Mouse (Mus musculus) hindbrain, embryonic 12.5 days (tissue): ENCODE data around the gene Fgfbp3. TPM values are rescaled to one million over a fixed set of nuclear protein-coding genes. Genes with fewer than 3 reads are reported as not detected.
"Not testable (repeated sequence)": the region's sequence is repeated elsewhere in the genome, so short reads cannot be mapped to it uniquely, and the experiment has no call there.

Experiments
- ATAC-seq: fragments of 200-750 bp; cut with Nextera tagmentation; 2 replicates; pipeline ENCODE4 v1.8.0; 2017; ENCODE audit warnings: moderate TSS enrichment; ENCODE audit not compliant: low FRiP score
- H3K27ac ChIP-seq: fragments of 300-500 bp; sonication (generic); 2 replicates; pipeline ENCODE4 v1.5.1; 2016; ENCODE audit warnings: mild to moderate bottlenecking
- H3K27me3 ChIP-seq: fragments of 300-500 bp; sonication (generic); 2 replicates; pipeline ENCODE4 v1.6.1; 2016; ENCODE audit warnings: mild to moderate bottlenecking
- H3K36me3 ChIP-seq: fragments of 300-500 bp; sonication (generic); 2 replicates; pipeline ENCODE4 v1.6.1; 2016; ENCODE audit warnings: mild to moderate bottlenecking
- H3K4me1 ChIP-seq: fragments of 300-500 bp; sonication (generic); 2 replicates; pipeline ENCODE4 v1.6.1; 2016
- H3K4me2 ChIP-seq: fragments of 300-500 bp; sonication (generic); replicated peaks from 2 replicates; pipeline ENCODE4 v1.6.1; 2016; ENCODE audit warnings: mild to moderate bottlenecking
- H3K4me3 ChIP-seq: fragments of 300-500 bp; sonication (generic); 2 replicates; pipeline ENCODE4 v1.5.1; 2016; ENCODE audit warnings: mild to moderate bottlenecking
- H3K9ac ChIP-seq: fragments of 300-500 bp; sonication (generic); 2 replicates; pipeline ENCODE4 v1.6.1; 2016; ENCODE audit warnings: mild to moderate bottlenecking, moderate library complexity
- H3K9me3 ChIP-seq: fragments of 300-500 bp; sonication (generic); replicated peaks from 2 replicates; pipeline ENCODE4 v1.6.1; 2016; ENCODE audit warnings: mild to moderate bottlenecking
- WGBS: fragments of 180-500 bp; shearing (Covaris S2); methylation state at CpG from one replicate; pipeline ENCODE4 v1.1.7; 2016; 5-methylcytosine and 5-hydroxymethylcytosine counted together
- polyA plus RNA-seq: library from polyadenylated mRNA; unstranded; fragments of >200 nt; fragmentation: Nextera tagmentation; extraction: Ambion mirVana; gene quantifications from 2 replicates; pipeline ENCODE4 v1.2.1, GENCODE M21; 2016

Gene Fgfbp3
- 42.7 and 49.9 TPM in 2 replicates for polyA plus RNA-seq

DNA sequence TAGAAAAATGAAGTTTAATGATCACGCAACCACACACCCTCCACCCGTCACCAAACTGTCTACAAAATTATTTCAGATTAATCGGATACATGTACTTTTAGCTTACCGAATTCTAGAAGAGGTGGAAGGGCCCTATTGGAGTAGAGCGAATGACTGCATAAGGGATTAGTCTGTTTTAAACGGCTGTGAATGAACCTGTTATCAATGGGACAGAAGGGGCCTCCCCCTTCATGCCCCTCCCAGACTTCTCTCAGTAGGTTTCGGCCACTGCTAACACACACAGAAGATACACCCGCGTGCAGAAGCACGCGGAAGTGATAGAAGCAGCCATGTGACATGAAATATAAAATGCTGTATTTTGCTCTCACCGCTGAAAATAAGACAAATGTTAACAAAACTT, at the start of gene Fgfbp3:
Gene Fgfbp3 (minus strand): TSS at position 150 of the 400 bp plus-strand sequence.
- peak; percentile 41 for ATAC-seq
- H3K36me3 ChIP-seq: no peaks in the 10 kb centered on the region
- WGBS: 8% methylated on average over 12 of the region's 12 CpGs
- H3K9ac ChIP-seq: peak within 1 kb of the TSS; percentile 88
- H3K27ac ChIP-seq: peak within 1 kb of the TSS; percentile 93
- peak within 1 kb of the TSS; percentile 91 for H3K4me3 ChIP-seq
- H3K4me1 ChIP-seq: peaks cover 8% of the 10 kb centered on the region
- H3K4me2 ChIP-seq: peak within 1 kb of the TSS; percentile 81
- H3K27me3 ChIP-seq: 0 out of 2 replicates have a peak, but pooled peaks cover 2% of the 10 kb centered on the region
- no peaks in the 10 kb centered on the region for H3K9me3 ChIP-seq

DNA sequence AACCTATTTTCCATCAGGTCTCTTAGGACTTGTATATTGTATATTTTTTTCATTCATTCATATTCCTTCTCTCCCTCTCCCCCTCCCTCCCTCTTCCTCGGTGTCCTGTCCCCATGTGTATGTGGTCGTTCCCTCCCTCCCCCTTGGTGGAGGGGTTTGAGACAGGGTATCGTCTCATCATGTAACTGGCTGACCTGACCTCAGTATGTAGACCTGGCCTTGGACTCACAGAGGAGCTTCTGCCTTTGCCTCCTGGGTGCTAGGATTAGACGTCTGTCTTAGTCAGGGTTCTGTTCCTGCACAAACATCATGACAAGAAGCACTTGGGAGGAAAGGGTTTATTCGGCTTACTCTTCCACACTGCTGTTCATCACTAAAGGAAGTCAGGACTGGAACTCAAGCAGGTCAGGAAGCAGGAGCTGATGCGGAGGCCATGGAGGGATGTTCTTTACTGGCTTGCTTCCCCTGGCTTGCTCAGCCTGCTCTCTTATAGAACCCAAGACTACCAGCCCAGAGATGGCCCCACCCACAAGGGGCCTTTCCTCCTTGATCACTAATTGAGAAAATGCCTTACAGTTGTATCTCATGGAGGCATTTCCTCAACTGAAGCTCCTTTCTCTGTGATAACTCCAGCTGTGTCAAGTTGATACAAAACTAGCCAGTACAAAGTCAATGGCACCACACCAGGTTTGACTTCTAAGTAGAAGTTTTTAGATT, 43.3 kb upstream of the Fgfbp3 start:
- not testable (repeated sequence) for H3K27me3 ChIP-seq, H3K4me2 ChIP-seq, H3K4me1 ChIP-seq, H3K27ac ChIP-seq, H3K9ac ChIP-seq, ATAC-seq, H3K9me3 ChIP-seq, H3K4me3 ChIP-seq
- peaks cover 45% of the 10 kb centered on the region for H3K36me3 ChIP-seq
- 90% methylated on average over 6 of the region's 6 CpGs for WGBS

DNA sequence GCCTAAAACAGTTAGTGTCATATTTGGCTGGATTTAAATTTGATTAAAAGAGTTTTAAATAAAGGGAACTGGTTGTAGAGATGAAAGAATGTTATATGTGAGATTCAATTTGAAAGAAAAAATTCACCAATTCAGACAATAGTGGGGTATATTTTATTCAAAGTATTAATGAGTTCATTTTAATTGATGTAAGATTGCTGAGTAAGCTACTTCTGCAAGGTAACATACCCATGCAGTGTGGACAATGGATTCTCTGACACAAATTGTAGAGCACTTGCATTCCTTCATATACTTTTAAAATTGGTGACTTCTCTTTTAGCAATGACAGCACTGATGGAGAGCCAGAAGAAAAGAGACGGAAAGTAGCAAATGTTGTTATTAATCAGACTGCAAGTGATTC, 41.9 kb upstream of the Fgfbp3 start:
- Histone ChIP-seq H3K9ac (no peak overlapping the region), H3K27me3 (no peaks in the 10 kb centered on the region), H3K4me1 (no peaks in the 10 kb centered on the region), H3K9me3 (no peaks in the 10 kb centered on the region), H3K27ac (no peak overlapping the region), H3K4me3 (no peak overlapping the region), H3K4me2 (no peak overlapping the region), H3K36me3 (peaks cover 47% of the 10 kb centered on the region)
- 100% methylated on average over 1 of the region's 1 CpGs for WGBS
- no peak for ATAC-seq

DNA sequence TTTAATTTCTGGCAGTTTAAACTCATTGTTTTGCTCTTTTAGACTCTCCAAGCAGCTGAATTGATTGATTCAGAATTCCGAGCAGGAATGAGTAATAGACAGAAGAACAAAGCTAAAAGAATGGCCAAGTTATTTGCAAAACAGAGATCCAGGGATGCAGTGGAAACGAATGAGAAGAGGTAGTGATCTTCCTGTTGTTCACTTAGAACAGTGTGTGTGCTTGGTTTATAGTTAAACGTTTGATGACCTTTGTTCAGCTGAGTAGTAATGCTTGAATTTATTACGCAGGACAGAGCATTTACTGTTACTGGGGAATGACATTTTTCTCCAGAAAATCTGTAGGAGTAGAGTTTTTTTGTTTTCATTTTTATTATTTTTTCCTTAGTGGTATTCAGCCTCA, 38.9 kb upstream of the Fgfbp3 start:
- Histone ChIP-seq H3K27ac (no peak overlapping the region), H3K9me3 (no peaks in the 10 kb centered on the region), H3K36me3 (peaks cover 31% of the 10 kb centered on the region), H3K4me2 (no peak overlapping the region), H3K4me1 (no peaks in the 10 kb centered on the region), H3K9ac (no peak overlapping the region), H3K4me3 (no peak overlapping the region), H3K27me3 (no peaks in the 10 kb centered on the region)
- ATAC-seq: no peak
- WGBS: 82% methylated on average over 4 of the region's 4 CpGs

DNA sequence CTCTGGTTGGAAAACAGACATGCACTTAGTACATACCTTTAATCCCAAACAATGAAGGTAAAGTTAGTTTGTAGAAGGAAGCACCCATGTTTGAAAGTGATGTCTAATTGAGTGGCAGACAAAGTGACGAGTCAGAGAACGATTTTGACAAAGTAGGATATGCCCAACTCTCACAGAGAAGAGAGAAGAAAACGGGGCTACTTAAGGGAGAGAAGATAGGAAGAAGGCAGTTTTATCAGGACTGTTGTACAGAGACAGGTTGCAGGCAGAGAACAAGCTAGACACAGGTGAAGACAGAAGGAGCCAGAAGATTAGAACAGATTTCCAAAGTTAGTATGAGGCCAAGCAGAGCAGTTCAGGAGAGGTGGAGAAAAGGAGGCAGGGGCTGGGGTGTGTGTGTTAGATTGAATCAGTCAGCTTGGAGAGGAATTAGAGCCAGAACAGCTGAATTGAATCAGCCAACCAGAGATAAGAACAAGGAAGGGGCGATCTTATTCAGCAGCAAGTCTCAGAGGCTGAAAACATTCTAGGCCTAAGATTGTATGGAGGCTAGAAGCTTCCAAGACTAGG, 34.3 kb upstream of the Fgfbp3 start:
- Histone ChIP-seq H3K4me2 (no peak overlapping the region), H3K27me3 (no peaks in the 10 kb centered on the region), H3K9ac (no peak overlapping the region), H3K4me3 (no peak overlapping the region), H3K9me3 (no peaks in the 10 kb centered on the region), H3K27ac (no peak overlapping the region), H3K4me1 (no peaks in the 10 kb centered on the region), H3K36me3 (0 out of 2 replicates have a peak, but pooled peaks cover 10% of the 10 kb centered on the region)
- no peak for ATAC-seq
- 79% methylated on average over 4 of the region's 4 CpGs for WGBS

DNA sequence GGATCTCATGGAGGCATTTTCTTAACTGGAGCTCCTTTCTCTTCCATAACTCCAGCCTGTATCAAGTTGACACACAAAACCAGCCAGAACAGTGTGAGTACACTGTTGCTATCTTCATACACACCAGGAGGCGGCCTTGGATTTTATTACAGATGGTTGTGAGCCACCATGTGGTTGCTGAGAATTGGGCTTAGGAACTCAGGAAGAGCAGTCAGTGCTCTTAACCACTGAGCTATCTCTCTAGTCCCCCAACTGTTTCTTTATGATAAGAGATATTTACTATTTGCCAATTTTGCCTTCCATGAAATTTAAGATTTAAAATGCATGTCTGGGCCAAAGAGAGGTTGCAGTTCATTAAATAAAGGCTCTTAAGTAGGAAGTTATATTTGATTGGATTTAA, 20.6 kb upstream of the Fgfbp3 start:
- Histone ChIP-seq H3K27ac (no peak overlapping the region), H3K9me3 (no peaks in the 10 kb centered on the region), H3K36me3 (no peaks in the 10 kb centered on the region), H3K9ac (no peak overlapping the region), H3K4me3 (no peak overlapping the region), H3K4me2 (no peak overlapping the region), H3K4me1 (no peaks in the 10 kb centered on the region), H3K27me3 (no peaks in the 10 kb centered on the region)
- no peak for ATAC-seq
- WGBS: 95% methylated on average over 1 of the region's 1 CpGs

DNA sequence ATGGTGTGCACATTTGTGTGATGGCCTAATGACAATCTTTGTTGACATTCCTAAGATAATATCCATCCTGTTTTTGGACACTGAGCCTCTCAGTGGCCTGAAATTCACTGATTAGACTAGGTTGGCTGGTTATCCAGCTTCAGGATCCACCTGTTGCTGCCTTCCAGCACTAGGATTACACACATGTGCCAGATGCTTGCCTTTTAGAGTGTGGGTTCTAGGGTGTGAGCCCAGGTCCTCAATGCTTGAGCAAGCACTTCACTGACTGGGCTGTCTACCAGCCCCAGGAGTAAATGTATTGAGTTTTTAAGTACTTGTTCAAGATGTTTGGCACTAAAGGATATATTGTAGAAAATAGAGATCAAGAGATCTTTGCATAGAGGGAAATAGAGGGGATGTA, 18.6 kb upstream of the Fgfbp3 start:
- no peak for ATAC-seq
- Histone ChIP-seq H3K4me3 (no peak overlapping the region), H3K4me1 (no peaks in the 10 kb centered on the region), H3K36me3 (no peaks in the 10 kb centered on the region), H3K9ac (no peak overlapping the region), H3K9me3 (no peaks in the 10 kb centered on the region), H3K4me2 (no peak overlapping the region), H3K27ac (no peak overlapping the region), H3K27me3 (no peaks in the 10 kb centered on the region)

DNA sequence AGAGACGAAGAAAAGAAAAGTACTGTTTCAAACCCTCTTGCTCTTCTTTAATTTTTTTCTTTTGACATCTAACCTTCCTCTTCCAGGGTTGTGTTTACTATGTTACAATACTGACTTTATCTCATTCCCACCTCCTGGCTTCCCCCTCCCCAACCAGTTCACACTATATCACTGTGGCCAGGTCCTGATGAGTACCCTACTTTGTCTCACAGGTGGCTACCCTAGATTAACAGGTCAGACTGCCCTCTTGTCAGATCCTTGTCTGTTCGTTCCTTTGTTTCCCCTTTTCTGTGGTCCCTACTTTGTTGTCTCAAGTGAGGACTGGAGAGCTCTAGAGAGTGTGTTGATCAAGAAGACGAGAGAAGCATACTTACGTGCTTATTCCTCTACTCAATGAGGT, 16.9 kb upstream of the Fgfbp3 start:
- H3K27ac ChIP-seq: no peak overlapping the region
- no peaks in the 10 kb centered on the region for H3K4me1 ChIP-seq
- H3K27me3 ChIP-seq: no peaks in the 10 kb centered on the region
- no peaks in the 10 kb centered on the region for H3K9me3 ChIP-seq
- no peak overlapping the region for H3K9ac ChIP-seq
- no peak for ATAC-seq
- no peak overlapping the region for H3K4me2 ChIP-seq
- WGBS: 91% methylated on average over 4 of the region's 4 CpGs
- no peaks in the 10 kb centered on the region for H3K36me3 ChIP-seq
- H3K4me3 ChIP-seq: no peak overlapping the region

DNA sequence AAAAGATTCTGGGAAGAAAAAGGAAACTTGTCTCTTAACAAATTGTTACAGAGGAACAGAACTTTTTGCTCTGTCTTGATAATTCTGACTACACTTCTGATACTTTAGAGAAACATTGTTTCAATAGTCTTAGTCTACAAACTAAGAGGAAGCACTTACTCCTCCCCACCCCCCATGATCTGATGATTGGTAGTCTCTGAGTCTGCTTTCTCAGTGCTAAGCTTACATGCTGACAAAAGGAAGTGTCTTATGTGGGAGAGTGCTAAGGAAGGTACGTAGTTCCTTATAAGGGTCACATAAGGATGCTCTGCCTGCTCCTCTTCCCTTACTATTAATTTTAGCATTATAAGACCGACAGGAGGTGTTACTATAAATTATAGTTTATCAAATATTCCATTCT, 13.2 kb upstream of the Fgfbp3 start:
- H3K9ac ChIP-seq: no peak overlapping the region
- no peaks in the 10 kb centered on the region for H3K27me3 ChIP-seq
- 95% methylated on average over 2 of the region's 2 CpGs for WGBS
- no peak for ATAC-seq
- H3K4me2 ChIP-seq: no peak overlapping the region
- no peaks in the 10 kb centered on the region for H3K9me3 ChIP-seq
- no peak overlapping the region for H3K4me3 ChIP-seq
- no peaks in the 10 kb centered on the region for H3K36me3 ChIP-seq
- H3K27ac ChIP-seq: no peak overlapping the region
- peaks cover under 1% of the 10 kb centered on the region; the same call in 1 of the 2 replicates for H3K4me1 ChIP-seq

DNA sequence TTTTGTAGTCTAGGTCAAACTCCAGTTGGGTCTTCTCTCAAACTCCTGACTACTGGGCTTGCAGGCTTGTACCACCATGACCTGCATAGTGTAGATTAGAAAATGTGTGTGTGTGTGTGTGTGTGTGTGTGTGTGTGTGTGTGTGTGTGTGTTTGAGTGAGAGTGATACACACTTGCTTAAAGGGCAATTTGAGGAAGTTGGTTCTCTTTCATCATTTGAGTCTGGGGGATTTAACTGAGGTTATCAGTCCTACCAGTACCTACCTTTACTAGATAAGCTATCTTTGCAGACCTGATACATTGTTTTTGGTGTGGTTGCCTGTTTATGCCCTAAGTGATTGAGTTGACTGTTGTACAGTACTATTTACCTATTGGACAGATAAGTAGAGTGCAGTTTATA, 12.7 kb upstream of the Fgfbp3 start:
- Histone ChIP-seq H3K4me2 (no peak overlapping the region), H3K9me3 (no peaks in the 10 kb centered on the region), H3K4me1 (peaks cover 5% of the 10 kb centered on the region), H3K27ac (no peak overlapping the region), H3K9ac (no peak overlapping the region), H3K4me3 (no peak overlapping the region), H3K27me3 (no peaks in the 10 kb centered on the region), H3K36me3 (no peaks in the 10 kb centered on the region)
- no peak for ATAC-seq

DNA sequence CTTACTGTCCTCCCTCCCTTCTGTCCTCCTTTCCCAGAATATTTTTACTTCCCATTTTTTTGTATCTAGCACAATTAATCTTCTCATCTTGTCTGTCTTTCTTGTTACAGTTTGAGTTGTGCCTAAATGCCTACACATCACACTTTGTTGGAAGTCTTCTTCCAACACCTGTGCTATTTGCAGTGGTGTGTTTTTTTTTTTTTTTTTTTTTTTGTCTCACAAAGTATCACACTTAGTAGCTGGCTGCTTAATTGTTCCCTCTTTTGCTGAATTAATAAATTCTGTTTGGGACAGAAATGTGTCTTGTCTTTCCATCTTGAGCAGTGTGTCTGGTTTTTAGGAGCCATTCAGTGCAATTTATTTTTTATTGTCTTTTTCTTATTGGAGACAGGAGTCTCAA, 10.4 kb upstream of the Fgfbp3 start:
- H3K9me3 ChIP-seq: no peaks in the 10 kb centered on the region
- ATAC-seq: no peak
- H3K27ac ChIP-seq: no peak overlapping the region
- H3K36me3 ChIP-seq: no peaks in the 10 kb centered on the region
- no peak overlapping the region for H3K9ac ChIP-seq
- H3K4me2 ChIP-seq: no peak overlapping the region
- no peaks in the 10 kb centered on the region for H3K27me3 ChIP-seq
- peaks cover 16% of the 10 kb centered on the region for H3K4me1 ChIP-seq
- H3K4me3 ChIP-seq: no peak overlapping the region

DNA sequence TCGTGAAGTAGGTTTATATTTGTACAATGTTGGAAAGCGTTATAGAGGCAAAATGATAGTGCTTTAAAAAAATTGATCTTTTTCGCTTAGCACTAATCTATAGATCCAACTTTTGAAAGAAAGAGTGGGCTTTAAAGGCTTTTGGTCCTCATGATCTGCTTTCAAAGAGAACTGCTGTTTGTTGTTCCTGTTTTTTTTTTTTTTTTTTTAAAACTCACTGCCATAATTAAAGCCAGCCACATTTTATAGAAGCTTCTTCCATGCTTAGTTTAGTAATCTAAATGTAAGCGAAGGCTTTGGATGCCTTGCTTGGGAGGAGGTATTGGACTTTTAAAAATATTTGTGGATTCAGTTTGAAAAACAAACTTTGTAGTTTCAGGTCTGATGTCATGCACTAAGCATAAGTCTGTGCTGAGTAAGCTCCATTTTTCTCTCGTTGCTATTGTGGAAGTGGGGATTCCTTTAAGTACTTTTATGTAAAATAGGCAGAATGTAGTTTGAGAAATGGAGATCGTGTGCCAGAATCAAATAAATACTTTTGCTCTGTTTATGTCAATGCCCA, 8.5 kb upstream of the Fgfbp3 start:
- Histone ChIP-seq H3K36me3 (no peaks in the 10 kb centered on the region), H3K27ac (no peak overlapping the region), H3K9me3 (no peaks in the 10 kb centered on the region), H3K4me3 (no peak overlapping the region), H3K9ac (no peak overlapping the region), H3K4me1 (peaks cover 16% of the 10 kb centered on the region), H3K27me3 (no peaks in the 10 kb centered on the region), H3K4me2 (peak overlapping the region; percentile 86; the same call in 1 of the 2 replicates)
- ATAC-seq: no peak
- WGBS: 87% methylated on average over 6 of the region's 6 CpGs
